Mouse (Mus musculus) kidney, adult 2 months (tissue): ENCODE data around the gene Col1a2.

Experiments
- CTCF ChIP-seq: fragments of 200-500 bp; conservative IDR thresholded peaks from 2 replicates; pipeline ENCODE4 v1.5.1; 2011; ENCODE audit warnings: low read depth, mild to moderate bottlenecking, control low read depth, low read length, moderate library complexity, mixed read lengths; ENCODE audit not compliant: insufficient read depth, insufficient read length
- POLR2A ChIP-seq: fragments of 200-500 bp; IDR thresholded peaks from one replicate; pipeline ENCODE4 v1.6.1; 2011; ENCODE audit warnings: low read depth, low read length, control low read depth

GRCm38 (mm10) chr6:4588722-4589121, 84.1 kb downstream of the Col1a2 start:
- TF ChIP-seq POLR2A, result no peak
- no peak for TF ChIP-seq CTCF
